ENCODE assay signal across 25 mouse cellular contexts in genomic region chr1:65064201-65064600, GRCm38 (mm10). TPM values are rescaled to one million over a fixed set of nuclear protein-coding genes. Genes with fewer than 3 reads are reported as not detected.
"Had no signal": no experiment of that assay in that cellular context is flagged by ENCODE, and none has a peak within 500 bp of the region (broad histone marks: within the 10 kb centered on the region; RNA-seq: fewer than 3 reads in every experiment).

No protein-coding gene starts in this region.

- ATAC-seq: lung, postnatal 0 days had no signal

- H3K36me3 ChIP-seq: limb, embryonic 10.5 days; liver, embryonic 15.5 days; midbrain, embryonic 10.5 days; neural tube, embryonic 12.5 days; stomach, embryonic 15.5 days had no signal

- DNase-seq: kidney, adult 8-10 months; kidney, postnatal 14 days; lung, adult 2 months; lung, postnatal 36 days; midbrain, embryonic 14.5 days; right cerebral cortex, postnatal 14 days; thymus, postnatal 36 days had no signal

- H3K4me1 ChIP-seq: limb, embryonic 10.5 days; liver, embryonic 15.5 days; midbrain, embryonic 10.5 days; neural tube, embryonic 12.5 days; stomach, embryonic 15.5 days had no signal

- H3K4me3 ChIP-seq: left cerebral cortex, adult 2 months; limb, embryonic 10.5 days; liver, embryonic 15.5 days; midbrain, embryonic 10.5 days; neural tube, embryonic 12.5 days; stomach, embryonic 15.5 days had no signal

- H3K27me3 ChIP-seq: liver, embryonic 15.5 days; neural tube, embryonic 12.5 days; stomach, embryonic 15.5 days had no signal

- H3K9ac ChIP-seq: liver, embryonic 15.5 days; neural tube, embryonic 12.5 days; stomach, embryonic 15.5 days had no signal

- H3K9me3 ChIP-seq: limb, embryonic 10.5 days; liver, embryonic 15.5 days; midbrain, embryonic 10.5 days; neural tube, embryonic 12.5 days; stomach, embryonic 15.5 days had no signal

- H3K4me2 ChIP-seq: liver, embryonic 11.5 days; liver, embryonic 15.5 days; neural tube, embryonic 12.5 days; stomach, embryonic 15.5 days had no signal

- H3K27ac ChIP-seq: left cerebral cortex, adult 2 months; limb, embryonic 10.5 days; liver, embryonic 15.5 days; midbrain, embryonic 10.5 days; neural tube, embryonic 12.5 days; stomach, embryonic 15.5 days had no signal

RNA-seq across cellular contexts. Expression of gene Crygd, which starts 0.9 kb away (rescaled TPM):
- total RNA-seq: layer of hippocampus, adult 8-10 months; layer of hippocampus, postnatal 14 days; left cerebral cortex, adult 2 months; left cerebral cortex, postnatal 14 days; megakaryocyte progenitor cell, adult 5-6 weeks; neutrophil, adult 5-6 weeks had no signal
- polyA plus RNA-seq: large intestine, adult 2 months; limb, embryonic 10.5 days; limb, embryonic 14.5 days; liver, embryonic 11.5 days; liver, embryonic 15.5 days; lung, adult 2 months; lung, postnatal 0 days; midbrain, embryonic 10.5 days; midbrain, embryonic 14.5 days; neural tube, embryonic 12.5 days; spleen, adult 2 months; stomach, embryonic 15.5 days; testis, adult 2 months; thymus, postnatal 0 days had no signal

RNA-seq across cellular contexts. Expression of gene Crygc, which starts 9.3 kb away (rescaled TPM):
- total RNA-seq: layer of hippocampus, adult 8-10 months; layer of hippocampus, postnatal 14 days; left cerebral cortex, adult 2 months; left cerebral cortex, postnatal 14 days; megakaryocyte progenitor cell, adult 5-6 weeks; neutrophil, adult 5-6 weeks had no signal
- polyA plus RNA-seq: large intestine, adult 2 months; limb, embryonic 10.5 days; limb, embryonic 14.5 days; liver, embryonic 11.5 days; liver, embryonic 15.5 days; lung, adult 2 months; lung, postnatal 0 days; midbrain, embryonic 10.5 days; midbrain, embryonic 14.5 days; neural tube, embryonic 12.5 days; spleen, adult 2 months; stomach, embryonic 15.5 days had no signal

RNA-seq across cellular contexts. Expression of gene Cryge, which starts 13.3 kb away (rescaled TPM):
- total RNA-seq: layer of hippocampus, adult 8-10 months; layer of hippocampus, postnatal 14 days; left cerebral cortex, adult 2 months; left cerebral cortex, postnatal 14 days; megakaryocyte progenitor cell, adult 5-6 weeks; neutrophil, adult 5-6 weeks had no signal
- polyA plus RNA-seq: large intestine, adult 2 months; limb, embryonic 10.5 days; limb, embryonic 14.5 days; liver, embryonic 11.5 days; liver, embryonic 15.5 days; lung, adult 2 months; lung, postnatal 0 days; midbrain, embryonic 14.5 days; neural tube, embryonic 12.5 days; spleen, adult 2 months; stomach, embryonic 15.5 days; thymus, postnatal 0 days had no signal

RNA-seq across cellular contexts. Expression of gene Crygb, which starts 17.9 kb away (rescaled TPM):
- total RNA-seq: layer of hippocampus, adult 8-10 months; layer of hippocampus, postnatal 14 days; left cerebral cortex, adult 2 months; left cerebral cortex, postnatal 14 days; megakaryocyte progenitor cell, adult 5-6 weeks; neutrophil, adult 5-6 weeks had no signal
- polyA plus RNA-seq: large intestine, adult 2 months; limb, embryonic 10.5 days; liver, embryonic 11.5 days; liver, embryonic 15.5 days; lung, adult 2 months; lung, postnatal 0 days; midbrain, embryonic 10.5 days; midbrain, embryonic 14.5 days; neural tube, embryonic 12.5 days; spleen, adult 2 months; stomach, embryonic 15.5 days; testis, adult 2 months; thymus, postnatal 0 days had no signal

RNA-seq across cellular contexts. Expression of gene Akr1cl, which starts 31.6 kb away (rescaled TPM):
- total RNA-seq: layer of hippocampus, postnatal 14 days; left cerebral cortex, adult 2 months; left cerebral cortex, postnatal 14 days; megakaryocyte progenitor cell, adult 5-6 weeks; neutrophil, adult 5-6 weeks had no signal
- polyA plus RNA-seq: liver, embryonic 11.5 days; lung, adult 2 months; lung, postnatal 0 days; midbrain, embryonic 14.5 days; neural tube, embryonic 12.5 days had no signal
